Mouse (Mus musculus) bone marrow, adult 2 months (tissue): ENCODE data around the gene Gna12. TPM values are rescaled to one million over a fixed set of nuclear protein-coding genes. Genes with fewer than 3 reads are reported as not detected.

Source experiments
- H3K27ac ChIP-seq: fragments of 200-500 bp; 2 replicates; pipeline ENCODE4 v1.5.1; 2012; ENCODE audit warnings: low read depth, mild to moderate bottlenecking, control low read depth, inconsistent platforms, low read length; ENCODE audit not compliant: control insufficient read depth, poor library complexity, insufficient read depth
- H3K4me1 ChIP-seq: fragments of 200-500 bp; 2 replicates; pipeline ENCODE4 v1.6.1; 2011; ENCODE audit warnings: low read length; ENCODE audit not compliant: control insufficient read depth, insufficient read depth
- H3K4me3 ChIP-seq: fragments of 200-500 bp; replicated peaks from 2 replicates; pipeline ENCODE3; 2011; ENCODE audit warnings: mild to moderate bottlenecking, low read depth, low read length, control low read depth; ENCODE audit not compliant: control insufficient read depth
- CTCF ChIP-seq: fragments of 200-500 bp; IDR thresholded peaks from 2 replicates; pipeline ENCODE4 v1.5.1; 2011; ENCODE audit warnings: low read length, control low read depth; ENCODE audit not compliant: control insufficient read depth, insufficient read depth
- POLR2A ChIP-seq: fragments of 200-500 bp; IDR thresholded peaks from 2 replicates; pipeline ENCODE4 v1.6.1; 2011; ENCODE audit warnings: low read depth, mild to moderate bottlenecking, control low read depth, low read length, borderline replicate concordance; ENCODE audit not compliant: control insufficient read depth
- WGBS: fragments of 180-500 bp; shearing (Covaris S2); methylation state at CpG from one replicate; pipeline ENCODE4 v1.1.7; 2018; 5-methylcytosine and 5-hydroxymethylcytosine counted together
- polyA plus RNA-seq: library from polyadenylated mRNA; stranded (reverse); fragments of >200 nt; gene quantifications from 2 replicates; pipeline ENCODE4 v1.2.4, GENCODE M21; 2011; ENCODE audit warnings: low replicate concordance; ENCODE audit not compliant: missing spikeins, insufficient read depth, insufficient read length

Gene Gna12
- polyA plus RNA-seq, 1 experiment, result 15.8 TPM

- Histone ChIP-seq H3K27ac (peak overlapping the region; percentile 72), H3K4me3 (peak overlapping the region; percentile 21), H3K4me1 (peaks cover 9% of the 10 kb centered on the region)
- no peak for TF ChIP-seq POLR2A
- peak; percentile 97 for TF ChIP-seq CTCF
- WGBS, result 2% methylated on average over 12 of the region's 12 CpGs
Measured at GRCm38 (mm10) chr5:140749062-140749875, 81.0 kb downstream of the Gna12 start.

- H3K4me1 ChIP-seq, result peaks cover 9% of the 10 kb centered on the region
- peak overlapping the region; percentile 72 for H3K27ac ChIP-seq
- no peak for TF ChIP-seq CTCF
- TF ChIP-seq POLR2A, result no peak
- 45% methylated on average over 10 of the region's 10 CpGs for WGBS
- no peak overlapping the region for H3K4me3 ChIP-seq
Measured at GRCm38 (mm10) chr5:140748425-140748824, 81.8 kb downstream of the Gna12 start.

DNA sequence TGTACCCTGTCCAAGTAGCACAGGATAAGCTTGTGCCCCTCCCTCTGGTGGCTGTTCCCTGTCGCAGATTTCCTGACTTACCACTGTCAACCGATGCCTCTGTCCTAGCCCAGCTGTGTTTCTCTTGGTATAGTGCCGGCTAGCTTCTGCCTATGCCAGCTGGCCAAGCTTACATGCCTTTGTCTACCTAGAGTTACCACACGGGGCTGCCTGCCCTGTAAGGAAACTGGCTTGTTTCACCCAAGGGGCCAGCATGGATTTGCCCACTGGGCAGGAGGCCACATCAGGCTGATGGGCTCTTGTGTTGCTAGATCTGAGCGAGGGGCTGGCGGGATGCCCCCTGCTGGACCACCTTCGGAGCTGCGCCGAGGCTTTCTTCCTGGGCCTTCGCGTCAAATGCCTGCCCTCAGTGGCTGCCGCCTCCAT lies 86.5 kb downstream of the Gna12 start:
- no peak overlapping the region for H3K27ac ChIP-seq
- 52% methylated on average over 12 of the region's 12 CpGs for WGBS
- no peak for TF ChIP-seq POLR2A
- peak; percentile 26; the same call in 1 of the 2 replicates for TF ChIP-seq CTCF
- no peak overlapping the region for H3K4me3 ChIP-seq
- peaks cover 3% of the 10 kb centered on the region for H3K4me1 ChIP-seq

- H3K4me1 ChIP-seq, result peaks cover 3% of the 10 kb centered on the region; the same call in 1 of the 2 replicates
- 0 out of 2 replicates have a peak, but pooled peaks have one; percentile 7 for TF ChIP-seq CTCF
- TF ChIP-seq POLR2A, result no peak
- no peak overlapping the region for H3K4me3 ChIP-seq
- H3K27ac ChIP-seq, result no peak overlapping the region
Measured at GRCm38 (mm10) chr5:140741877-140742276, 88.4 kb downstream of the Gna12 start.

DNA sequence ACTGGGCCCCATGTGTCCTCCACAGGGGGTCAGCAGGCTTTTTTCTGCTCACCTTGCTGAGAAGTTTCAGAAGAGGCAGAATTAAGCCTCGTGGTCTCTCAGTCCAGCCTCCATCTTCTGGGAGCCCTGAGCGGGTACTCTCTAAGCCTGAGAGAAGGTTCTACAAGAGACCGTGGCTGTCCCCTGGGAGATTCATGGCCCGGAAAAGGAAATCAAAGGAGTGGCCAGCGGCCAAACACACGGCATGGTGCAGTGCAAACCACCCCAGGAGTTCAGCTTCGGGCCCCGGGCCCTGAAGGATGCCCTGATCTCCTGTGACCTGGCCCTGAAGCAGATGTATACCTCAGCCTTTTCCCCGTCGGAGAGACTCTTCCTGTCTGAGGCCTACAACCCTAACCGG lies 89.2 kb downstream of the Gna12 start:
- TF ChIP-seq CTCF, result no peak
- no peak for TF ChIP-seq POLR2A
- H3K4me1 ChIP-seq, result peaks cover 4% of the 10 kb centered on the region; the same call in 1 of the 2 replicates
- no peak overlapping the region for H3K4me3 ChIP-seq
- H3K27ac ChIP-seq, result no peak overlapping the region
- 73% methylated on average over 11 of the region's 11 CpGs for WGBS

DNA sequence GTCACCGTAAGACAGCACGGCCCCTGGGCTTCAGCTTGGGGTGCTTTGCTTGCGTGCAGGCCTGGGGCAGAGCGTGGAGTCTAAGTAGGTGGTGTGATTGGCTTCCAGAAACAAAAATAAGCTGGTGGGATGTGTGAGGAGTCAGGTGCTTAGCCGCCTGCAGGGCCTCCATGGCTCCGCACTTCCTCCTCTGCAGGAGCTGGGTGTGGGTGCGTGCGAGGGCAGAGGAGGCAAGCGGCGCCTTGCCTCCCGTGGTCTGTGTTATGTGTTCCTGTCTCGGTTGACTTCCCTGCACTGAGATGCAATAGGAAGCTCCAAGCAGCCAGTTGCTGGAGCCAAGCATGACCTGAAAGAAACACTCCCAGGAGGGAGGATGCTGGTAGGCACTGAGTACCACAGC lies 90.4 kb downstream of the Gna12 start:
- TF ChIP-seq POLR2A (no peak), CTCF (no peak)
- Histone ChIP-seq H3K27ac (peak overlapping the region; percentile 1; the same call in 1 of the 2 replicates), H3K4me1 (peaks cover 4% of the 10 kb centered on the region; the same call in 1 of the 2 replicates), H3K4me3 (no peak overlapping the region)
- 46% methylated on average over 12 of the region's 12 CpGs for WGBS

DNA sequence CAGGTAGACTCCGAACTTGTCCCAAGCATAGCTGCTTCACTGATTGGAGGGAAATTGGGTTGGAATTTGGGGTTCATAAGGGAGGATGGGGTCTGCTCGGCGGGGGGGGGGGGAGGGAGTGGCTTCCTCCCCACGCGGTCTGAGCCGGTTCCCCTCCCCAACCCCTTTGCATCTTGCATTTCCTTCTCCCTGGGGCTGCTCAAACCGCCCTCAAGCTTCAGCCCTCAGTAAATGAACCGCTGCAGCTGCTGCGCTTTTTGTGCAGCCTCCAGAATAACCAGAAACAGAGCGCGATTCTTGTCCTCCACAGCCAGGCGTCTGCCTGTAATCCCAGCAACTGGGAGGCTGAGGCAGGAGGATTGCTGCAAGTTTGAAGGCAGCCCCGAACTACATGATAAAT lies 94.1 kb downstream of the Gna12 start:
- WGBS, result 4% methylated on average over 13 of the region's 13 CpGs
- no peak overlapping the region for H3K27ac ChIP-seq
- H3K4me3 ChIP-seq, result peak overlapping the region; percentile 17
- peaks cover 14% of the 10 kb centered on the region for H3K4me1 ChIP-seq
- no peak for TF ChIP-seq CTCF
- TF ChIP-seq POLR2A, result no peak

GRCm38 (mm10) chr5:140735297-140735696 lies 94.9 kb downstream of the Gna12 start:
- TF ChIP-seq CTCF, result no peak
- no peak for TF ChIP-seq POLR2A
- under 1% methylated on average over 22 of the region's 22 CpGs for WGBS
- H3K27ac ChIP-seq, result no peak overlapping the region
- peaks cover 16% of the 10 kb centered on the region for H3K4me1 ChIP-seq
- peak overlapping the region; percentile 17 for H3K4me3 ChIP-seq

DNA sequence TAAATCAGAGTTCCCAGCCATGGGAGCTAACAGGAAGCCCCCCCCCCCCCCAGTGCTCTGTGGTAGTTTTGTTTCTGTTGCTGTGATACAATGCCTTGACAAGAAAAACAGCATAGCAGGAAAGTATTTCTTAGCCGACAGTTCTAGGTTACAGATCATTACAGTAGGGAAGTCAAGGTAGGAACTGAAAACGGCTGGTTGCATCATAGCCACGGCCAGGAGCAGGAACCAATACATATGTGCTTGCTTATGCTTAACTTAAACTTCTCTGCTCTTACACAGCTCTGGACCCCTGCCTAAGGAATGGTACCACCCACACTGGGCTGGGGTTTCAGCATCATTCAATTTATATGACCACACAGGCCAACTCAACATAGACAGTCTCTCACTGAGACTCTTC lies 96.9 kb downstream of the Gna12 start:
- 5% methylated on average over 3 of the region's 3 CpGs for WGBS
- Histone ChIP-seq H3K27ac (peak overlapping the region; percentile 68; the same call in 1 of the 2 replicates), H3K4me3 (no peak overlapping the region), H3K4me1 (peaks cover 16% of the 10 kb centered on the region)
- no peak for TF ChIP-seq CTCF
- TF ChIP-seq POLR2A, result no peak

- H3K4me1 ChIP-seq, result peaks cover 15% of the 10 kb centered on the region
- WGBS, result 52% methylated on average over 4 of the region's 4 CpGs
- TF ChIP-seq CTCF (peak; percentile 47; the same call in 1 of the 2 replicates), POLR2A (no peak)
- H3K27ac ChIP-seq, result no peak overlapping the region
- no peak overlapping the region for H3K4me3 ChIP-seq
Measured at GRCm38 (mm10) chr5:140732195-140732594, 98.0 kb downstream of the Gna12 start.
